Mouse (Mus musculus): Measurements from ENCODE around the gene Ifrd1.

GRCm38 (mm10) chr12:40199302-40199701 is 49.0 kb downstream of the Ifrd1 start, which contains the start of gene Lsmem1:
- TF ChIP-seq CHD2 (IDR thresholded peaks at IDR 0.05; ENCODE audit: low read depth, low read length) (no peak), HCFC1 (IDR thresholded peaks at IDR 0.05; ENCODE audit: borderline replicate concordance, insufficient read depth, low read length) (no peak), MAFK (IDR thresholded peaks at IDR 0.05; ENCODE audit: insufficient read depth, low read depth, low read length) (no peak), ZNF384 (IDR thresholded peaks at IDR 0.05; ENCODE audit: low read depth, low read length) (no peak), ZC3H11A (IDR thresholded peaks at IDR 0.05; ENCODE audit: borderline replicate concordance, low read depth, low read length) (no peak)

All from ES-E14 (cell line).